Mouse (Mus musculus): ENCODE results near the gene Olfr986. TPM values are rescaled to one million over a fixed set of nuclear protein-coding genes. Genes with fewer than 3 reads are reported as not detected.

Gene Olfr986
- polyA plus RNA-seq, 1 experiment from 2014 or later = not detected

DNA sequence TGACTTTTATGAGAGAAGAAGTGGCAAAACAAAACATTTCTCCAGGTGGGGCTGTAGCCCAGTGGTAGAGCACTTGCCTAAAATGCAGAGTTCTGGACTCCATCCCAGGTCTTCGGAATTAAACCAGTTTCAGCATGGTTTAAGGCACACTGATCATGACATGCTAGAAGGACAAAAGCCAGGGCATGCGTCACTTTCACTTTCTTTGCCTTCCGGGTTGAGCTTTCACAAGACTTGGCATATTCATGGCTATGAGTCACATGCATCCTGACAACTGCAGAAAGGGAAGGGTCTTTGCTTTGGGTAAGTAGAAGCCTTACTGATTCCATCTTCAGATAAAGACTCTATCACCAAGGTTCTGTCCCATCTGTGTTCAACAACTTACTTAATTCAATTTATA is 15.3 kb downstream of the Olfr986 start:
- 80% methylated on average over 3 of the region's 3 CpGs for WGBS
- Histone ChIP-seq H3K27me3 (replicated peaks) (no peaks in the 10 kb centered on the region), H3K4me3 (no peak overlapping the region), H3K9me3 (replicated peaks) (no peaks in the 10 kb centered on the region), H3K36me3 (no peaks in the 10 kb centered on the region; the same call in 1 of the 2 replicates), H3K4me1 (replicated peaks) (peaks cover 8% of the 10 kb centered on the region), H3K27ac (ENCODE audit: poor library complexity, severe bottlenecking) (no peak overlapping the region), H3K9ac (no peak overlapping the region), H3K4me2 (no peak overlapping the region)
- ATAC-seq (ENCODE audit: insufficient number of reproducible peaks, low FRiP score) = no peak

GRCm38 (mm10) chr9:40206546-40206950 is 25.8 kb downstream of the Olfr986 start:
- Histone ChIP-seq H3K4me2 (no peak overlapping the region), H3K27ac (ENCODE audit: poor library complexity, severe bottlenecking) (no peak overlapping the region), H3K4me3 (no peak overlapping the region), H3K27me3 (replicated peaks) (no peaks in the 10 kb centered on the region), H3K9me3 (replicated peaks) (no peaks in the 10 kb centered on the region), H3K4me1 (replicated peaks) (no peaks in the 10 kb centered on the region), H3K9ac (no peak overlapping the region), H3K36me3 (peaks cover 42% of the 10 kb centered on the region)
- 70% methylated on average over 5 of the region's 5 CpGs for WGBS
- no peak for ATAC-seq (ENCODE audit: insufficient number of reproducible peaks, low FRiP score)

GRCm38 (mm10) chr9:40210744-40211143 is 30.0 kb downstream of the Olfr986 start:
- peaks cover 59% of the 10 kb centered on the region for H3K36me3 ChIP-seq
- H3K9ac ChIP-seq = no peak overlapping the region
- WGBS = 83% methylated on average over 2 of the region's 2 CpGs

GRCm38 (mm10) chr9:40214058-40214457 is 33.3 kb downstream of the Olfr986 start:
- H3K4me1 ChIP-seq (replicated peaks) = no peaks in the 10 kb centered on the region
- ATAC-seq (ENCODE audit: insufficient number of reproducible peaks, low FRiP score) = no peak
- no peak overlapping the region for H3K9ac ChIP-seq
- no peaks in the 10 kb centered on the region for H3K27me3 ChIP-seq (replicated peaks)
- H3K27ac ChIP-seq (ENCODE audit: poor library complexity, severe bottlenecking) = no peak overlapping the region
- peaks cover 40% of the 10 kb centered on the region for H3K36me3 ChIP-seq
- no peak overlapping the region for H3K4me3 ChIP-seq
- WGBS = 91% methylated on average over 5 of the region's 5 CpGs
- H3K9me3 ChIP-seq (replicated peaks) = no peaks in the 10 kb centered on the region
- no peak overlapping the region for H3K4me2 ChIP-seq

More at GRCm38 (mm10) chr9:40210744-40211143, 30.0 kb downstream of the Olfr986 start:
- Histone ChIP-seq H3K4me2 (no peak overlapping the region), H3K4me1 (replicated peaks) (no peaks in the 10 kb centered on the region), H3K27ac (ENCODE audit: poor library complexity, severe bottlenecking) (no peak overlapping the region), H3K4me3 (no peak overlapping the region), H3K27me3 (replicated peaks) (no peaks in the 10 kb centered on the region), H3K9me3 (replicated peaks) (no peaks in the 10 kb centered on the region)
- ATAC-seq (ENCODE audit: insufficient number of reproducible peaks, low FRiP score) = no peak

DNA sequence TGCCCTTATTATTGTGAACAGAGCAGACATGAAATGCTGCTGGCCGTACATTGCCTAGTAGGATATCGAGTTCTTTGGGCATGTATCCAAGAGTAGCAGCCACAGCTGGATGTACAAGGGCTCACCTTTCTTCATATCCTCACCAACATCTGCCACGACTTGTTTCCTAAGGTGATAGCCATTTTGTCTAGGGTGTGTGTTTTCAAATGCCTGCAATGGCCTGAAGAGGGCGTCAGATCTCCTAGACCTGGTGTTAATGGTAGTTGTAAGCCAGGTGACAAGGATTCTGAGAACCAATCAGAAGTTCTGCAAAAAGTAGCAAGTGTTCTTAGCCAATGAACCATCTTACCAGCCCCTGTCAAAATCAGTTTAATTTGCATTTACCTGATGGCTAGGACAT is 35.9 kb downstream of the Olfr986 start:
- Histone ChIP-seq H3K4me3 (no peak overlapping the region), H3K4me2 (no peak overlapping the region), H3K27ac (ENCODE audit: poor library complexity, severe bottlenecking) (no peak overlapping the region), H3K9me3 (replicated peaks) (no peaks in the 10 kb centered on the region), H3K36me3 (peaks cover 16% of the 10 kb centered on the region), H3K27me3 (replicated peaks) (no peaks in the 10 kb centered on the region), H3K9ac (no peak overlapping the region), H3K4me1 (replicated peaks) (no peaks in the 10 kb centered on the region)
- ATAC-seq (ENCODE audit: insufficient number of reproducible peaks, low FRiP score) = no peak
- 66% methylated on average over 4 of the region's 4 CpGs for WGBS

DNA sequence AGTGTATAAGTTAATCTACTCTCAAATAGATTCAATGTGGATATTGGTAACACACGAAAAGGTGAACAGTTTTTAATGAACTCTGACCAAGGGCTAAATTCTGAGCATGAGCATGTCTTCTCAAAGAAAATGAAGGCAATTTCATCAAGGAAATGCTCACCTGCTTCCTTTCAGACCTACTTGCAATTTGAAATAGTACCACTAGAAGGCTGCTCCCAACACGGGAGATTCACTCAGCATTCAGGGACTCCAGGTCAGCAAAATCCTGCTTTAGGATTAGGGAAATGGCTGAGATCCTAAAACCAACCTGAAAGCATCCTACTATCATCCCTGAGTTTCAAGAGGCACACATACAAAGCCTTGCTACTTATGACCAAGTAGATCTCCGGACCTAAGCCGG is 43.6 kb downstream of the Olfr986 start:
- Histone ChIP-seq H3K36me3 (no peaks in the 10 kb centered on the region), H3K27ac (ENCODE audit: poor library complexity, severe bottlenecking) (no peak overlapping the region), H3K4me2 (no peak overlapping the region), H3K27me3 (replicated peaks) (peaks cover 3% of the 10 kb centered on the region; the same call in 1 of the 2 replicates), H3K4me3 (no peak overlapping the region), H3K9me3 (replicated peaks) (no peaks in the 10 kb centered on the region), H3K9ac (no peak overlapping the region), H3K4me1 (replicated peaks) (no peaks in the 10 kb centered on the region)
- WGBS = 63% methylated on average over 4 of the region's 4 CpGs
- no peak for ATAC-seq (ENCODE audit: insufficient number of reproducible peaks, low FRiP score)

- Histone ChIP-seq H3K4me1 (replicated peaks) (no peaks in the 10 kb centered on the region), H3K27me3 (replicated peaks) (peaks cover 3% of the 10 kb centered on the region; the same call in 1 of the 2 replicates), H3K36me3 (no peaks in the 10 kb centered on the region), H3K4me3 (no peak overlapping the region), H3K27ac (ENCODE audit: poor library complexity, severe bottlenecking) (no peak overlapping the region), H3K4me2 (no peak overlapping the region), H3K9me3 (replicated peaks) (peaks cover 7% of the 10 kb centered on the region; the same call in 1 of the 2 replicates), H3K9ac (no peak overlapping the region)
- 64% methylated on average over 10 of the region's 10 CpGs for WGBS
- ATAC-seq (ENCODE audit: insufficient number of reproducible peaks, low FRiP score) = no peak
Observed at GRCm38 (mm10) chr9:40227874-40228789, 47.4 kb downstream of the Olfr986 start.

GRCm38 (mm10) chr9:40228804-40229331 is 48.1 kb downstream of the Olfr986 start:
- no peak overlapping the region for H3K4me2 ChIP-seq
- no peaks in the 10 kb centered on the region for H3K36me3 ChIP-seq
- 47% methylated on average over 6 of the region's 6 CpGs for WGBS
- peaks cover 7% of the 10 kb centered on the region; the same call in 1 of the 2 replicates for H3K9me3 ChIP-seq (replicated peaks)
- H3K4me3 ChIP-seq = no peak overlapping the region
- ATAC-seq (ENCODE audit: insufficient number of reproducible peaks, low FRiP score) = no peak
- H3K27ac ChIP-seq (ENCODE audit: poor library complexity, severe bottlenecking) = no peak overlapping the region
- peaks cover 3% of the 10 kb centered on the region; the same call in 1 of the 2 replicates for H3K27me3 ChIP-seq (replicated peaks)
- no peaks in the 10 kb centered on the region for H3K4me1 ChIP-seq (replicated peaks)
- H3K9ac ChIP-seq = no peak overlapping the region

DNA sequence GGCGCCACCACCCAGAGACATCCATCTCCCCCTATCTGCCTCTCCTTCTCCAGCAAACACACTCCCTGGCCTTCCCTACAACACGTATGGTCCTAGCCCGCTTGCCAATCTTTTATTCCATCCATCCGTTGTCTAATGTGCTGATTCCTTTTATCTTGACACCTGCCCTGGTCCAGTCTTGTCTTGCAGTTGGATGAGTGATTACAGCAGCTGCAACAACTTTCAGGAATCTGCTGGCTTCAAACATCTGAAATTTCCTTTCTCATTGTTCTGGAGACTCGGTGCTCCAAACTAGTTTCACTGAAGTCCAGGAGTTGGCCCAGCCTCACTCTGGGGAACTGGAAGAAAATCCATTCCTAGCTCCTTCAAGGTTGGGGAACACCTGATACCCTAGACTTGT is 48.8 kb downstream of the Olfr986 start:
- no peak for ATAC-seq (ENCODE audit: insufficient number of reproducible peaks, low FRiP score)
- H3K27me3 ChIP-seq (replicated peaks) = 0 out of 2 replicates have a peak, but pooled peaks cover 3% of the 10 kb centered on the region
- no peak overlapping the region for H3K9ac ChIP-seq
- H3K4me2 ChIP-seq = no peak overlapping the region
- no peak overlapping the region for H3K27ac ChIP-seq (ENCODE audit: poor library complexity, severe bottlenecking)
- no peak overlapping the region for H3K4me3 ChIP-seq
- no peaks in the 10 kb centered on the region for H3K36me3 ChIP-seq
- H3K4me1 ChIP-seq (replicated peaks) = no peaks in the 10 kb centered on the region
- peaks cover 7% of the 10 kb centered on the region; the same call in 1 of the 2 replicates for H3K9me3 ChIP-seq (replicated peaks)
- WGBS = 60% methylated on average over 5 of the region's 5 CpGs

- H3K27me3 ChIP-seq (replicated peaks) = no peaks in the 10 kb centered on the region
- ATAC-seq (ENCODE audit: insufficient number of reproducible peaks, low FRiP score) = no peak
- no peaks in the 10 kb centered on the region for H3K36me3 ChIP-seq
- 74% methylated on average over 3 of the region's 3 CpGs for WGBS
- no peak overlapping the region for H3K27ac ChIP-seq (ENCODE audit: poor library complexity, severe bottlenecking)
- H3K4me3 ChIP-seq = no peak overlapping the region
- no peaks in the 10 kb centered on the region for H3K4me1 ChIP-seq (replicated peaks)
- peaks cover 7% of the 10 kb centered on the region; the same call in 1 of the 2 replicates for H3K9me3 ChIP-seq (replicated peaks)
- no peak overlapping the region for H3K4me2 ChIP-seq
- H3K9ac ChIP-seq = no peak overlapping the region
Observed at GRCm38 (mm10) chr9:40231019-40231418, 50.3 kb downstream of the Olfr986 start.

GRCm38 (mm10) chr9:40234233-40235072 is 53.7 kb downstream of the Olfr986 start:
- H3K4me1 ChIP-seq (replicated peaks) = no peaks in the 10 kb centered on the region
- peaks cover 3% of the 10 kb centered on the region; the same call in 1 of the 2 replicates for H3K27me3 ChIP-seq (replicated peaks)
- no peak overlapping the region for H3K9ac ChIP-seq
- no peaks in the 10 kb centered on the region for H3K36me3 ChIP-seq
- ATAC-seq (ENCODE audit: insufficient number of reproducible peaks, low FRiP score) = no peak
- 74% methylated on average over 10 of the region's 10 CpGs for WGBS
- no peak overlapping the region for H3K27ac ChIP-seq (ENCODE audit: poor library complexity, severe bottlenecking)
- H3K9me3 ChIP-seq (replicated peaks) = peaks cover 7% of the 10 kb centered on the region; the same call in 1 of the 2 replicates
- no peak overlapping the region for H3K4me2 ChIP-seq
- no peak overlapping the region for H3K4me3 ChIP-seq
